Mouse (Mus musculus) ES-E14 (cell line): Measurements from ENCODE around the gene Ak7. TPM values are rescaled to one million over a fixed set of nuclear protein-coding genes. Genes with fewer than 3 reads are reported as not detected.

Experiments used
- DNase-seq: peaks from one replicate; pipeline ENCODE4 v3.0.0-alpha.2; 2013; ENCODE audit warnings: low read depth, low spot score
- H3K27ac ChIP-seq: 2 replicates; pipeline ENCODE4 v1.5.1; 2012; ENCODE audit warnings: low read depth, mild to moderate bottlenecking, low read length, moderate library complexity, mixed read lengths; ENCODE audit not compliant: poor library complexity, insufficient read depth, severe bottlenecking
- H3K36me3 ChIP-seq: 2 replicates; pipeline ENCODE4 v1.6.1; 2012; ENCODE audit warnings: mild to moderate bottlenecking, low read length, moderate library complexity, mixed read lengths; ENCODE audit not compliant: control insufficient read depth, poor library complexity, insufficient read depth, severe bottlenecking
- H3K4me1 ChIP-seq, 2 experiments: fragments of 150-350 bp in 1 of 2; sonication (generic) in 1 of 2; 2 replicates each; pipeline ENCODE4 v1.6.1; 2012; ENCODE audit warnings: low read length in 2 of 2, mild to moderate bottlenecking in 1 of 2, mixed read lengths in 1 of 2; ENCODE audit not compliant: control insufficient read depth in 2 of 2, insufficient read depth in 2 of 2, poor library complexity in 1 of 2
- H3K4me3 ChIP-seq, 2 experiments: fragments of 150-350 bp in 1 of 2; sonication (generic) in 1 of 2; 2 replicates each; pipeline ENCODE4 v1.5.1; 2012; ENCODE audit warnings: low read length in 2 of 2, low read depth in 1 of 2, mild to moderate bottlenecking in 1 of 2, mixed read lengths in 1 of 2; ENCODE audit not compliant: insufficient read depth in 1 of 2, poor library complexity in 1 of 2, severe bottlenecking in 1 of 2
- H3K9ac ChIP-seq: 2 replicates; pipeline ENCODE4 v1.6.1; 2012; ENCODE audit warnings: low read depth, mild to moderate bottlenecking, low read length, mixed read lengths; ENCODE audit not compliant: poor library complexity, insufficient read depth, severe bottlenecking
- H3K9me3 ChIP-seq: fragments of 150-350 bp; sonication (generic); 2 replicates; pipeline ENCODE4 v1.6.1; 2012; ENCODE audit warnings: low read depth, mild to moderate bottlenecking, low read length; ENCODE audit not compliant: control insufficient read depth, insufficient read depth
- CHD2 ChIP-seq: IDR thresholded peaks from 2 replicates; pipeline ENCODE4 v1.6.1; 2014; ENCODE audit warnings: mild to moderate bottlenecking, low read depth, low read length, inconsistent platforms
- HCFC1 ChIP-seq: IDR thresholded peaks from 2 replicates; pipeline ENCODE4 v1.6.1; 2012; ENCODE audit warnings: low read length, inconsistent platforms, borderline replicate concordance; ENCODE audit not compliant: insufficient read depth
- MAFK ChIP-seq: IDR thresholded peaks from 2 replicates; pipeline ENCODE4 v1.6.1; 2014; ENCODE audit warnings: mild to moderate bottlenecking, low read depth, low read length, inconsistent platforms; ENCODE audit not compliant: insufficient read depth
- ZC3H11A ChIP-seq: IDR thresholded peaks from 2 replicates; pipeline ENCODE4 v1.6.1; 2012; ENCODE audit warnings: low read depth, mild to moderate bottlenecking, inconsistent platforms, low read length, borderline replicate concordance
- ZNF384 ChIP-seq: IDR thresholded peaks from 2 replicates; pipeline ENCODE4 v1.6.1; 2012; ENCODE audit warnings: low read depth, low read length, inconsistent platforms
- in situ Hi-C, 2 experiments: fragments of 600-800 bp; cut with MboI; formaldehyde crosslinking; loops; one replicate each; pipeline ENCODE4 v1.15.1; 2025; ENCODE audit warnings: low sequenced_read_pairs in 2 of 2, inconsistent platforms in 1 of 2; ENCODE audit not compliant: unreplicated experiment in 2 of 2
- total RNA-seq: library from RNA; depleted of rRNA; stranded (reverse); fragments of 300-350 nt; gene quantifications from 2 replicates; pipeline ENCODE4 v1.2.3, GENCODE M21; 2012

Ak7 gene
- total RNA-seq, 1 experiment = 6.5 TPM

- Histone ChIP-seq H3K4me1 (peaks cover 6 to 28% of the 10 kb centered on the region in 2 experiments; a peak in 3 of 4 replicates), H3K9ac (no peak overlapping the region), H3K36me3 (no peaks in the 10 kb centered on the region), H3K27ac (peak overlapping the region; percentile 83), H3K4me3 (no peak overlapping the region), H3K9me3 (no peaks in the 10 kb centered on the region)
- no peak for DNase-seq
- in situ Hi-C loops = no loop called here
- TF ChIP-seq MAFK = no peak
- TF ChIP-seq ZC3H11A = no peak
- TF ChIP-seq HCFC1 = no peak
- no peak for TF ChIP-seq CHD2
Observed at GRCm38 (mm10) chr12:105735226-105735888, 29.6 kb downstream of the Ak7 start.

GRCm38 (mm10) chr12:105735889-105736251, 30.1 kb downstream of the Ak7 start:
- no peaks in the 10 kb centered on the region for H3K9me3 ChIP-seq
- H3K27ac ChIP-seq = peak overlapping the region; percentile 83
- DNase-seq = no peak
- H3K36me3 ChIP-seq = no peaks in the 10 kb centered on the region; the same call in 1 of the 2 replicates
- no peak overlapping the region for H3K4me3 ChIP-seq
- in situ Hi-C loops = no loop called here
- H3K9ac ChIP-seq = no peak overlapping the region
- H3K4me1 ChIP-seq = peaks cover 6 to 26% of the 10 kb centered on the region in 2 experiments; a peak in 3 of 4 replicates
- TF ChIP-seq ZNF384 (no peak), HCFC1 (no peak), MAFK (no peak), CHD2 (no peak), ZC3H11A (no peak)

GRCm38 (mm10) chr12:105738316-105739096, 32.7 kb downstream of the Ak7 start:
- Histone ChIP-seq H3K36me3 (no peaks in the 10 kb centered on the region; the same call in 1 of the 2 replicates), H3K4me1 (peaks cover 4 to 24% of the 10 kb centered on the region in 2 experiments; a peak in 3 of 4 replicates), H3K27ac (peak overlapping the region; percentile 23; the same call in 1 of the 2 replicates), H3K9me3 (no peaks in the 10 kb centered on the region), H3K9ac (no peak overlapping the region), H3K4me3 (no peak overlapping the region)
- no peak for DNase-seq
- in situ Hi-C loops = no loop called here
- TF ChIP-seq HCFC1 = no peak

GRCm38 (mm10) chr12:105739656-105740055, 33.9 kb downstream of the Ak7 start:
- Histone ChIP-seq H3K4me1 (peaks cover 4 to 20% of the 10 kb centered on the region in 2 experiments; a peak in 3 of 4 replicates), H3K9me3 (no peaks in the 10 kb centered on the region), H3K27ac (no peak overlapping the region; the same call in 1 of the 2 replicates), H3K4me3 (no peak overlapping the region), H3K9ac (no peak overlapping the region), H3K36me3 (no peaks in the 10 kb centered on the region; the same call in 1 of the 2 replicates)
- TF ChIP-seq MAFK (no peak), ZC3H11A (no peak), HCFC1 (no peak)
- DNase-seq = no peak
- in situ Hi-C loops = no loop called here
